Mouse (Mus musculus): ENCODE measurements around the gene Depp1. TPM values are rescaled to one million over a fixed set of nuclear protein-coding genes. Genes with fewer than 3 reads are reported as not detected.

Gene Depp1
- polyA plus RNA-seq, 1 experiment from 2014 or later, result 4.2 TPM

DNA sequence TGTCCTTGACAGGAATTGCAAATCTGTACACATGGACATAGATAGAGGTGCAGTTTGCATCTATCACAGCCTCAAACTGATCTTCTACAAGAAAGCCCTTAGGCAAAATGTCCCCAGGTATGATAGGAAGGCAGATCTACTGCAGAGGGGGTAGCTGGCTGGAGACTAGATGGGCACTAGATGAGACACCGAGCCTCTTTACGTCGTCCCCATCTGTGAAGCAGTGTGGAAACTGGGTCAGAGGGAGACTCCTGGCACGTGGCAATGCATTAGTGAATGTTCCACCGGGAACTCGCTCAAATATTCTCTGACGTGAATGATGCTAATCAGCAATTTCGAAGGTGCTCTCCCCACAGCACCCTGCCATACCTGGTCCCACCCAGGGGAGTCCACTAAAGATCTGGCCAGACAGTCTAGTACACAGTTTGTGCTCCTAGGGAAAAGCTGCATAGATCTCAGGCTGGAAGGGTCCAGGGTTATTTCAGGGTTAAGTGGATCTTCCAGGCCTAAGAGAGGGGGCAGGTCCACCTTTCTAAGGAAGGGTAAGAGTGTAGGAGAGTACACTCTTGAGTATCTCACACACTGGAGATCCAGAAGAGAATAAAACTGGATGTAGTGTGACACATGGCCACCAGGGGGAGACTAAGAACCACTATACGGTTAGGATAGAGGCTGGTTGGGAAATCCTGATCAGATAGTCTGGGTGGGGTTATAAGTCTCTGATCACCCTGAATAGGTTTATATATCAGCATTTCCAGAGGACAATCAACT is 3.5 kb downstream of the Depp1 start:
- no peaks in the 10 kb centered on the region for H3K27me3 ChIP-seq
- no peak overlapping the region for H3K27ac ChIP-seq
- WGBS, result 69% methylated on average over 9 of the region's 9 CpGs
- no peak overlapping the region for H3K4me3 ChIP-seq (replicated peaks)
- no peaks in the 10 kb centered on the region for H3K9me3 ChIP-seq
- peak; percentile 83 for ATAC-seq (ENCODE audit: low FRiP score)
- no peak overlapping the region for H3K4me2 ChIP-seq
- H3K9ac ChIP-seq, result no peak overlapping the region
- H3K4me1 ChIP-seq, result no peaks in the 10 kb centered on the region
- peaks cover 8% of the 10 kb centered on the region; the same call in 1 of the 2 replicates for H3K36me3 ChIP-seq (replicated peaks)

DNA sequence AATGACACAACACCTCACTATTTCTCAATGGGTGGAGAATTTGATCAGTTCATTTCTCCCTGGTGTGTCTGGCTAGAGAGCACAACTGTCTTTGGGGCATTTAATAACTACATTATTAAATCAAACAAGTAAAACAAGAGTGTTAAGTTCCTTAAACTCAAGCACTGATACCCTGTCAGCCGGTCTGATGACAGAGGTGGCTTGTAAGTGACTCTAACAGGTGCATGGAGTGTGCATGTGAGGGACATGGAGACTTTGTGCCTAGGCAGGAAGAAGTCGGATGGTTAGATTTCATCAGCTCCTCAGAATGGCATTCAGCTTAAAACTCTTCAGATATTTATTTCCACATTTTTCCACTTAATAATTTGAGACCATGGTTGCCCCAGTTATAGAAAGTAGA is 13.0 kb downstream of the Depp1 start:
- H3K27me3 ChIP-seq, result 0 out of 2 replicates have a peak, but pooled peaks cover 1% of the 10 kb centered on the region
- H3K36me3 ChIP-seq (replicated peaks), result no peaks in the 10 kb centered on the region
- no peaks in the 10 kb centered on the region for H3K9me3 ChIP-seq
- no peak for ATAC-seq (ENCODE audit: low FRiP score)
- H3K4me3 ChIP-seq (replicated peaks), result no peak overlapping the region
- H3K4me1 ChIP-seq, result peaks cover 15% of the 10 kb centered on the region
- WGBS, result 82% methylated on average over 2 of the region's 2 CpGs
- H3K4me2 ChIP-seq, result no peak overlapping the region
- no peak overlapping the region for H3K27ac ChIP-seq
- no peak overlapping the region for H3K9ac ChIP-seq

DNA sequence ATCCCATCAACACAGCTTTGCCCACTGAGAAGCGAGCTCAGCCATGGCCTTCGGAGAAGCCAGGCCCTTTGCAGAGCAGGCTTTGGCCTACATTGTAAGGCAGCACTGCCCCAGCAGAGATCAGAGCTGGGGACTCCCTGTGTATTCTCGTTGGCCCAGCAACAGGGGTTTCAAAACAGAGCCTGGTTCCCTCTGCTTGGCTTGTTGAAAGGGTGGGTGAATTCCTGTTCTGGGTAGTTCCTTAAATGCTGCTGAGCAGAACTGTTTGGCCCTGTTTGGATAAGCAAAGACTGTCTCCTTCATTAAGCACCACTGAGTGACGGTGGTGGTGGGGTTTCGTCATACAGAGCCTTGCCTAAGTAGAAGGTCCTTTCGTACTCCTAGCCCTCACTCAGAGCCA is 13.6 kb downstream of the Depp1 start:
- no peak overlapping the region for H3K27ac ChIP-seq
- no peak overlapping the region for H3K4me2 ChIP-seq
- peaks cover 20% of the 10 kb centered on the region for H3K4me1 ChIP-seq
- ATAC-seq (ENCODE audit: low FRiP score), result no peak
- no peak overlapping the region for H3K4me3 ChIP-seq (replicated peaks)
- H3K9ac ChIP-seq, result no peak overlapping the region
- WGBS, result 83% methylated on average over 6 of the region's 6 CpGs
- no peaks in the 10 kb centered on the region for H3K36me3 ChIP-seq (replicated peaks)
- 0 out of 2 replicates have a peak, but pooled peaks cover 4% of the 10 kb centered on the region for H3K27me3 ChIP-seq
- no peaks in the 10 kb centered on the region for H3K9me3 ChIP-seq

DNA sequence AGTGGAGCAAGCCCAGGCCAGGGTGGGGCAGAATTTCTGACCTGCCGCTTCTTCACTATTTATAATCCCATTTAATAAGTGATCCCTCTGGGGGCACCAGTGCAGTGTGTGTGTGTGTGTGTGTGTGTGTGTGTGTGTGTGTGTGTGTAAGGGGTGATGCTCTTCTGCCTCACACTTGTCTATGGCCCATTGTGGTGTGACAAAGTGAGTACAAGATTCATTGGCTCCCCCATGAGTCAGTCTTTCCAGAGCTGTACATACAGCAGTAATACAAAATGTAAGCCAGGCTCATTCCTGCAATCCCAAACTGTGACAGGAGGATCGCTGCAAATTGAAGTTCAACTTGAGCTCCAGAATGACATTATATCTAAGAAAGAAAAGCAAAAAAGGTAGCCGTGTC is 14.4 kb downstream of the Depp1 start:
- H3K4me2 ChIP-seq, result no peak overlapping the region
- H3K27me3 ChIP-seq, result 0 out of 2 replicates have a peak, but pooled peaks cover 4% of the 10 kb centered on the region
- peaks cover 28% of the 10 kb centered on the region for H3K4me1 ChIP-seq
- H3K36me3 ChIP-seq (replicated peaks), result no peaks in the 10 kb centered on the region
- 85% methylated on average over 3 of the region's 3 CpGs for WGBS
- no peak overlapping the region for H3K27ac ChIP-seq
- no peaks in the 10 kb centered on the region for H3K9me3 ChIP-seq
- no peak for ATAC-seq (ENCODE audit: low FRiP score)
- H3K9ac ChIP-seq, result no peak overlapping the region
- H3K4me3 ChIP-seq (replicated peaks), result no peak overlapping the region

DNA sequence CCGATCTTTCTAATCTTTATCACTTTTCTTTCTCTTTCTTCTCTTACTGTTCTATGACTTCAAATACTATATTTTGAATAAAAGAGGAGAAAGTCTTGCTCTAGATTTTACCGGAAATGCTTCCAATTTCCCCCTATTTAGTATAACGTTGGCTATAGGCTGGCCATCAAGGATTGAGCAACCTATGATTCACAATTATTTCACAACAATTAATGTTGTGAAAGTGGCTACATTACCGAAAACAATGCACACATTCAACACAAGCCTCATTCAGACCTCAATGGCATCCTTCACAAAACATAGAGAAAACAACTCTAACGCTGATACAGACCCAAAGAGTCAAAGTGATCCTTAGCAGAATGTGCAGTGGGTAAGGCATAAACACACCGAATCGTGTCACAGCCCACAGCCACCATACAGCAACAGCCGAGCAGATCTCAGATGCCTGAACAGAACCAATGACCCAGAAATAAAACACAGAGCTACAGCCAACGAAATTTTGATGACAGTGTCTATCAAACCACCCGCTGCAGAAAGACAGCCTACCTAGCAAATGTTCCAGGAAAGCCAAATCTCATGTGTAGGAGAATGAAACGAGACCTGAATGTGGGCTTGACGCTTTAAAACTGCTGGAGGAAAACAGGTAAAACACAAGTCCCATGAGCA is 15.8 kb downstream of the Depp1 start:
- Histone ChIP-seq H3K4me2 (no peak overlapping the region), H3K4me3 (replicated peaks) (no peak overlapping the region), H3K36me3 (replicated peaks) (no peaks in the 10 kb centered on the region), H3K9ac (no peak overlapping the region), H3K9me3 (no peaks in the 10 kb centered on the region), H3K27ac (no peak overlapping the region), H3K4me1 (peaks cover 42% of the 10 kb centered on the region), H3K27me3 (0 out of 2 replicates have a peak, but pooled peaks cover 5% of the 10 kb centered on the region)
- 59% methylated on average over 12 of the region's 12 CpGs for WGBS
- no peak for ATAC-seq (ENCODE audit: low FRiP score)

DNA sequence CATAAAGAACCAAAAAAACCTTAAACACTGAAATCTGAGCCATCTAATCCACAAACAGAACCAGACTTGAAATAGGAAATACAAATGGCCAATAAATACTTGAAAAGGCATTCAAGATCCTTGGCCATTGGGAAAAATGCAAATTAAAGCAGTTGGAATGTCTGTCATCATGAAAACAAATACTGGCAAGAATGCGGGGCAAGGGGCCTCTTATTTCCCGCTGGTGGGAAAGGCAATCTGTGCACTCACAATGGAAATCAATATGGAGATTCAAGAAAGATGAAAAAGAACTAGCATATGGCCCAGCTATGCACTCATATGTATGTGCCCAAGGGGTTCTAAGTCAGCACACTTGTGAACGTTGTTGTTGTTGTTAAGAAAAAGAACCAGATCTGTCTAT is 16.5 kb downstream of the Depp1 start:
- H3K4me3 ChIP-seq (replicated peaks), result no peak overlapping the region
- H3K9me3 ChIP-seq, result no peaks in the 10 kb centered on the region
- peaks cover 48% of the 10 kb centered on the region for H3K4me1 ChIP-seq

DNA sequence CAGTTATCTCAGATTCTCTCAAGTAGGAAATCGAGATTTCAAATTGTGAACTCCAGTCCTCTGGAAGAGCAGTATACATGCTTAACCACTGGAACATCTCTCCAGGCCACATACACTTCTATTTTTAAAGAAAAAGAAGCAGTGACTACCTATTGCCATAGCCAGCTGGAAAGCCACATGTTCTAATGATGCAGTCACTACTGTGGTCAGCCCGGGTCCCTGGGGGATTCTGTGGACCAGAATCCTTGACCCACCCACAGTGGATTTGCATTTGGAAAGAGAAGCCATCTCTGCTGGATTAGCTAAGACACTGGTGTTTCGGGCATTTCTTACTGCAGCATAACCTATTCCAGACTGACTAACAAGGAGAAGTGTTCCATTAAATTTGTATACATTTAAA is 17.0 kb downstream of the Depp1 start:
- Histone ChIP-seq H3K27ac (0 out of 2 replicates have a peak overlapping the region, but pooled peaks have one; percentile 11), H3K4me3 (replicated peaks) (no peak overlapping the region), H3K4me2 (no peak overlapping the region), H3K9me3 (no peaks in the 10 kb centered on the region), H3K4me1 (peaks cover 53% of the 10 kb centered on the region), H3K27me3 (peaks cover 15% of the 10 kb centered on the region; the same call in 1 of the 2 replicates), H3K36me3 (replicated peaks) (no peaks in the 10 kb centered on the region), H3K9ac (no peak overlapping the region)
- WGBS, result 67% methylated on average over 3 of the region's 3 CpGs
- no peak for ATAC-seq (ENCODE audit: low FRiP score)

More for the DNA sequence above, 16.5 kb downstream of the Depp1 start:
- Histone ChIP-seq H3K9ac (no peak overlapping the region), H3K4me2 (no peak overlapping the region), H3K27ac (no peak overlapping the region), H3K36me3 (replicated peaks) (no peaks in the 10 kb centered on the region), H3K27me3 (0 out of 2 replicates have a peak, but pooled peaks cover 11% of the 10 kb centered on the region)
- no peak for ATAC-seq (ENCODE audit: low FRiP score)
- 16% methylated on average over 3 of the region's 3 CpGs for WGBS

DNA sequence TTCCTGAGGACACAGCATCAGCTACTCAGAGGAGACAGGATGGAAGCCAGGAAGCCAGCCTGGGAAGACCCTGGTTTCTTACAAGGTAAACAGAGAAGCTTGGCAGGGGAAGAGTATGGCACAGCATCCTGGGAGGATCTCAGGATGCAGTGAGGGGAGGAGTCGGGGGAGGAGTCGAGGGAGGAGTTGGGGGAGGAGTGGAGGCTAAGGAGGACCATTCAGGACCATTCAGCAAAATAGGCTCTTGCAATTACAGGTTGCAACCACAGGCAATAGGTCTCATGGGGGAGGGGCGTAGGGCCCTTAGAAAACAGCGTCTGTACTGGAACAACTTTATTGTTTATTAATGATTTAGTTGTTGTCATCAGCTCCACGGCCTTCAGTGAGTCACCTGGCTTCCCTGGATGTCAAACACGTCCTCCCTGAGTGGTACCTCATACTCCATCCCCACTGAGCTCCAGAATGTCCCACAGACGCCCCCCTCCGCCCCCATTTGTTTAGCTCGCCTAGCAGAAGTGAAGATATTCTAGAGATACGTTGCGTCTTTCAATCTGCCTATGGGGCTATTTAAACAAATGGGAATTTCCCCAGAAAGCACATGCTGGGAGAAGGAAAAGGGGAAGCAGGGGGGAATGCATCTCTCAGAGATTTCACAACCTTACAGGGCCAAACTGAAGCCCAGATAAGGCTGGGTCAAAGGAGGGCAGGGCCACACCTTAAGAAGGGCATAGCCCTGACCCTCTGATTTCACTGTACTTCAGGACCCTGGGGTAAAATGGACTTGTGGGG is 18.5 kb downstream of the Depp1 start:
- no peak overlapping the region for H3K4me2 ChIP-seq
- no peaks in the 10 kb centered on the region for H3K9me3 ChIP-seq
- H3K36me3 ChIP-seq (replicated peaks), result no peaks in the 10 kb centered on the region
- ATAC-seq (ENCODE audit: low FRiP score), result no peak
- H3K27me3 ChIP-seq, result peaks cover 18% of the 10 kb centered on the region; the same call in 1 of the 2 replicates
- 47% methylated on average over 11 of the region's 11 CpGs for WGBS
- H3K27ac ChIP-seq, result peak overlapping the region; percentile 86; the same call in 1 of the 2 replicates
- no peak overlapping the region for H3K9ac ChIP-seq
- H3K4me1 ChIP-seq, result peaks cover 65% of the 10 kb centered on the region
- H3K4me3 ChIP-seq (replicated peaks), result no peak overlapping the region

DNA sequence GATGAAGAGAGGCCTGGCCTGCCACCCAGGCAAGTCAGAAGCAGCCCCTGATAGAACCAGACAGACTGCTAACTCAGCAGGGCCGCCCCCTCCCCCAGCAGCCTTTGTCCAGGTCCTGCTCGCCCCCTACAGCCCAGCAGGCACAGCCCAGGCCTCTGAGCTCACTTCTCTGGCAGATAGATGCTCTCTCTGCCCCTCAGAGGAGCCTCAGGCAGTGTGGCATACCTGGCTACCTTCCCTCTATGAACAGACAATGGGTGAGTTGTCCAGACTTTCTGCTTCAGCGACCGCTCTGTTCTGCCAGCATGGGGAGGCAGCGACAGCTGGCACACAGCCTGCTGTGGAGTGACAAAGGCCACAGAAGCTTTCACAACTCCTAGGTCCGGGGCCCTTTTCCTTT is 19.7 kb downstream of the Depp1 start:
- Histone ChIP-seq H3K4me1 (peaks cover 73% of the 10 kb centered on the region), H3K4me2 (peak overlapping the region; percentile 82), H3K4me3 (replicated peaks) (no peak overlapping the region), H3K27ac (peak overlapping the region; percentile 86), H3K36me3 (replicated peaks) (no peaks in the 10 kb centered on the region), H3K9ac (peak overlapping the region; percentile 17; the same call in 1 of the 2 replicates), H3K27me3 (peaks cover 18% of the 10 kb centered on the region; the same call in 1 of the 2 replicates), H3K9me3 (no peaks in the 10 kb centered on the region)
- peak; percentile 37; the same call in 1 of the 2 replicates for ATAC-seq (ENCODE audit: low FRiP score)
- 6% methylated on average over 6 of the region's 6 CpGs for WGBS

DNA sequence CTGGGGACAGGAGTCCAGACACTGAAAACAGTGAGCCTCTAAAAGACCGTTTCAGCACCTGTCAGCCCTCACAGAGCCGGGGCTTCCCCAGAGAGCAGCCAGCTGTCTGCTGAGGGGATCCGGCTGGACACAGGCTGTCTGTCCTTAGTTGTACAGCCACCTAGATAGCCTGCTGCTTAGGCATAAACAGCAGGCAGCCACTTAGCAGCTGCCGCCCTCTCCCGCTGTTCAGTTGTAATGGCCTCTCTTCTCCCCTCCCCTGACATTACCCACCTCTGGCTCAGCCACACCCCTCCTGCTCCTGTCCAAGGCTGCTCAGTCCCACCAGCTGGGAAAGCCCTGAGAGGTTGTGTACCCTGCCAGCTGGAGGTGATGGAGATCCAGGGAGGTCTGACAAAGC is 20.6 kb downstream of the Depp1 start:
- H3K9ac ChIP-seq, result no peak overlapping the region

DNA sequence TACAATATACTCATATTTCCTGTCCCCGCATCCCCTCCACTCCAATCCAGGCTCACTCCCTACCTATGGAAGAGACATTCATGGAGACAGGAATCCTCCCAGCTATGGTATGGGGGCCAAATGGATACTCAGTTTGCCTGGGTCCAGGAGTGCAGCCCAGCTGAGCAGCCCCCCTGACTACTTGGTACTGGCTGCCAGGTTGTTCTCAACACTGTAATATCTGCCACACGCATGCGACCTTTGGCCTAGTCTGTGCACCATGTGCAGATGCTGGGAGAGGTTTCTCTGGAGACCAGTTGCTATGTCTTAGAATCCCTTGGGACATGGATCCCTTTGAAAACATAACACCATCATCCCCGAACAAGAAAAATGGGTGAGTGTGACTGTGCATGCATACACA is 21.4 kb downstream of the Depp1 start:
- Histone ChIP-seq H3K4me3 (replicated peaks) (0 out of 2 replicates have a peak overlapping the region, but pooled peaks have one; percentile 7), H3K9me3 (no peaks in the 10 kb centered on the region), H3K9ac (no peak overlapping the region), H3K27me3 (peaks cover 18% of the 10 kb centered on the region; the same call in 1 of the 2 replicates), H3K27ac (peak overlapping the region; percentile 86; the same call in 1 of the 2 replicates), H3K4me2 (peak overlapping the region; percentile 82), H3K36me3 (replicated peaks) (no peaks in the 10 kb centered on the region), H3K4me1 (peaks cover 65% of the 10 kb centered on the region)
- no peak for ATAC-seq (ENCODE audit: low FRiP score)
- WGBS, result 78% methylated on average over 4 of the region's 4 CpGs

More for the DNA sequence above, 20.6 kb downstream of the Depp1 start:
- 12% methylated on average over 5 of the region's 5 CpGs for WGBS
- H3K4me1 ChIP-seq, result peaks cover 73% of the 10 kb centered on the region
- no peaks in the 10 kb centered on the region for H3K9me3 ChIP-seq
- no peaks in the 10 kb centered on the region for H3K36me3 ChIP-seq (replicated peaks)
- peak overlapping the region; percentile 82 for H3K4me2 ChIP-seq
- H3K4me3 ChIP-seq (replicated peaks), result 0 out of 2 replicates have a peak overlapping the region, but pooled peaks have one; percentile 7
- peaks cover 18% of the 10 kb centered on the region; the same call in 1 of the 2 replicates for H3K27me3 ChIP-seq
- H3K27ac ChIP-seq, result peak overlapping the region; percentile 86
- ATAC-seq (ENCODE audit: low FRiP score), result peak; percentile 47

DNA sequence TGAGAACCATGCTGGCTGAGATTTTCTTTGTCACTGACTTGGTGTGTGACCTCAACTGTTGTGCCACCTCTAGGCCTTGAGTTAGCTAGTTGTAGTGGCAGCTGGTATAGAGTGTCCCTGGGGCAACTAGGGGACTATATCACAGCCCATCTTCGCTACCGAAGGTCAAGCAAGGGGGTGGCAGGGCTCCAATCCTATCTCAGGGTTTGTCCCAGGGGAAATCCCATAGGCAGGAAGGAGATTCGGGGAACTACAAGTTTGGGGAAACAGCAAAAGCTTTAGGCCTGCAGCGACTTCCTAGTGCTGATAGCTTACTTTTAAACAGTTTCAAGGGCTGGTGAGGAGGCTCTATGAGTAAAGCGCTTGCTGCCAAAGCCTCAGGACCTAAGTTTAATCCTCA is 21.9 kb downstream of the Depp1 start:
- H3K36me3 ChIP-seq (replicated peaks), result no peaks in the 10 kb centered on the region
- H3K4me2 ChIP-seq, result peak overlapping the region; percentile 82
- peaks cover 18% of the 10 kb centered on the region; the same call in 1 of the 2 replicates for H3K27me3 ChIP-seq
- H3K27ac ChIP-seq, result no peak overlapping the region
- H3K4me1 ChIP-seq, result peaks cover 63% of the 10 kb centered on the region
- no peaks in the 10 kb centered on the region for H3K9me3 ChIP-seq
- no peak for ATAC-seq (ENCODE audit: low FRiP score)
- H3K9ac ChIP-seq, result no peak overlapping the region
- H3K4me3 ChIP-seq (replicated peaks), result no peak overlapping the region
- WGBS, result 72% methylated on average over 5 of the region's 5 CpGs
